Mouse (Mus musculus) forebrain, embryonic 12.5 days (tissue): ENCODE results near the gene Coch. TPM values are rescaled to one million over a fixed set of nuclear protein-coding genes. Genes with fewer than 3 reads are reported as not detected.

Experiments used
- polyA plus RNA-seq: library from polyadenylated mRNA; unstranded; fragments of >200 nt; fragmentation: Nextera tagmentation; extraction: Ambion mirVana; gene quantifications from 2 replicates; pipeline ENCODE4 v1.2.1, GENCODE M21; 2016

Coch gene
- polyA plus RNA-seq, 1 experiment from 2014 or later, result 6.6 TPM

Other genes with a start within 250 kb of the Coch start
- 53.7 and 59.4 TPM in 2 replicates for gene G2e3, start 245.3 kb upstream of the Coch start, polyA plus RNA-seq
- 64.1 and 68.2 TPM in 2 replicates for gene Scfd1, start 215.8 kb upstream of the Coch start, polyA plus RNA-seq
- 50.8 and 52.6 TPM in 2 replicates for gene Ap4s1, start 97.7 kb downstream of the Coch start, polyA plus RNA-seq
- gene Strn3, start 98.6 kb downstream of the Coch start, polyA plus RNA-seq, result 57.3 and 63.5 TPM in 2 replicates
- 41.5 and 44.9 TPM in 2 replicates for gene Hectd1, start 236.2 kb downstream of the Coch start, polyA plus RNA-seq